Mouse (Mus musculus): ENCODE data around the gene Prkd1.

GRCm38 (mm10) chr12:50648176-50648670 lies 675 bp downstream of the Prkd1 start:
- TF ChIP-seq CEBPB (IDR thresholded peaks at IDR 0.05; ENCODE audit: low read depth) (no peak), CTCF (IDR thresholded peaks at IDR 0.05; ENCODE audit: control insufficient read depth, insufficient read depth, insufficient read length) (no peak), MAX (IDR thresholded peaks at IDR 0.05) (no peak)
